Mouse (Mus musculus) cerebellum, adult 2 months (tissue): Measurements from ENCODE around the gene Tbc1d1.

Experiments
- CTCF ChIP-seq: fragments of 200-500 bp; IDR thresholded peaks from 2 replicates; pipeline ENCODE4 v1.5.1; 2011; ENCODE audit warnings: low read depth, mild to moderate bottlenecking, control low read depth, low read length, moderate library complexity, borderline replicate concordance; ENCODE audit not compliant: insufficient read depth
- POLR2A ChIP-seq: fragments of 200-500 bp; IDR thresholded peaks from 2 replicates; pipeline ENCODE4 v1.6.1; 2011; ENCODE audit warnings: low read length, control low read depth, borderline replicate concordance; ENCODE audit not compliant: insufficient read depth

- no peak for TF ChIP-seq POLR2A
- TF ChIP-seq CTCF, result no peak
These were observed 142.4 kb downstream of the Tbc1d1 start for GRCm38 (mm10) chr5:64298331-64299036.
